Mouse (Mus musculus) liver, embryonic 16.5 days (tissue): ENCODE data around the gene Adgrg1. TPM values are rescaled to one million over a fixed set of nuclear protein-coding genes. Genes with fewer than 3 reads are reported as not detected.

Experiments
- ATAC-seq: fragments of 200-750 bp; cut with Nextera tagmentation; 2 replicates; pipeline ENCODE4 v1.8.0; 2017; ENCODE audit warnings: low read depth, mild to moderate bottlenecking, moderate number of reproducible peaks, moderate library complexity
- H3K27ac ChIP-seq: fragments of 300-500 bp; sonication (generic); 2 replicates; pipeline ENCODE4 v1.5.1; 2014; ENCODE audit warnings: mild to moderate bottlenecking, low read length
- H3K27me3 ChIP-seq: fragments of 300-500 bp; sonication (generic); 2 replicates; pipeline ENCODE4 v1.6.1; 2014; ENCODE audit warnings: low read depth, low read length, mixed read lengths; ENCODE audit not compliant: control insufficient read depth, insufficient read depth
- H3K36me3 ChIP-seq: fragments of 300-500 bp; sonication (generic); 2 replicates; pipeline ENCODE4 v1.6.1; 2014; ENCODE audit warnings: mild to moderate bottlenecking; ENCODE audit not compliant: control insufficient read depth, insufficient read depth
- H3K4me1 ChIP-seq: fragments of 300-500 bp; sonication (generic); 2 replicates; pipeline ENCODE4 v1.6.1; 2014; ENCODE audit warnings: low read depth, low read length, mixed read lengths; ENCODE audit not compliant: control insufficient read depth
- H3K4me2 ChIP-seq: fragments of 300-500 bp; sonication (generic); 2 replicates; pipeline ENCODE4 v1.6.1; 2014; ENCODE audit warnings: low read depth, low read length, mixed read lengths
- H3K4me3 ChIP-seq: fragments of 300-500 bp; sonication (generic); 2 replicates; pipeline ENCODE4 v1.5.1; 2014; ENCODE audit warnings: low read depth, mild to moderate bottlenecking, low read length
- H3K9ac ChIP-seq: fragments of 300-500 bp; sonication (generic); 2 replicates; pipeline ENCODE4 v1.6.1; 2014; ENCODE audit warnings: low read depth, low read length
- H3K9me3 ChIP-seq: fragments of 300-500 bp; sonication (generic); replicated peaks from 2 replicates; pipeline ENCODE4 v1.6.1; 2016; ENCODE audit warnings: low read length; ENCODE audit not compliant: control insufficient read depth
- WGBS: fragments of 180-500 bp; shearing (Covaris S2); extraction: QIAGEN DNeasy Blood & Tissue Kit; methylation state at CpG from one replicate; pipeline ENCODE4 v1.1.7; 2014; ENCODE audit not compliant: insufficient replicate concordance; 5-methylcytosine and 5-hydroxymethylcytosine counted together
- polyA plus RNA-seq: library from polyadenylated mRNA; unstranded; fragments of >200 nt; fragmentation: Nextera tagmentation; extraction: Ambion mirVana; gene quantifications from 2 replicates; pipeline ENCODE4 v1.2.1, GENCODE M21; 2015

The Adgrg1 gene
- polyA plus RNA-seq, 1 experiment from 2014 or later: 50.6 TPM

- Histone ChIP-seq H3K4me1 (peaks cover 83% of the 10 kb centered on the region), H3K4me3 (no peak overlapping the region), H3K27ac (peak overlapping the region; percentile 69; the same call in 1 of the 2 replicates), H3K36me3 (peaks cover 3% of the 10 kb centered on the region; the same call in 1 of the 2 replicates), H3K9ac (no peak overlapping the region), H3K4me2 (no peak overlapping the region; the same call in 1 of the 2 replicates), H3K9me3 (no peaks in the 10 kb centered on the region), H3K27me3 (no peaks in the 10 kb centered on the region)
- ATAC-seq: no peak
- 44% methylated on average over 11 of the region's 11 CpGs for WGBS
Observed at GRCm38 (mm10) chr8:94990598-94991453, 16.3 kb downstream of the Adgrg1 start.

GRCm38 (mm10) chr8:94991454-94991994 is 17.0 kb downstream of the Adgrg1 start:
- Histone ChIP-seq H3K4me1 (peaks cover 79% of the 10 kb centered on the region), H3K36me3 (peaks cover 3% of the 10 kb centered on the region; the same call in 1 of the 2 replicates)
- WGBS: 45% methylated on average over 9 of the region's 9 CpGs

GRCm38 (mm10) chr8:94992010-94992409 is 17.5 kb downstream of the Adgrg1 start:
- Histone ChIP-seq H3K36me3 (peaks cover 3% of the 10 kb centered on the region; the same call in 1 of the 2 replicates), H3K27ac (peak overlapping the region; percentile 69), H3K9me3 (no peaks in the 10 kb centered on the region), H3K4me3 (no peak overlapping the region), H3K27me3 (no peaks in the 10 kb centered on the region), H3K9ac (no peak overlapping the region; the same call in 1 of the 2 replicates), H3K4me1 (peaks cover 75% of the 10 kb centered on the region), H3K4me2 (no peak overlapping the region)
- 55% methylated on average over 4 of the region's 4 CpGs for WGBS
- ATAC-seq: no peak

More at GRCm38 (mm10) chr8:94991454-94991994, 17.0 kb downstream of the Adgrg1 start:
- H3K9ac ChIP-seq: no peak overlapping the region
- H3K4me2 ChIP-seq: no peak overlapping the region; the same call in 1 of the 2 replicates
- H3K27ac ChIP-seq: peak overlapping the region; percentile 69
- no peak overlapping the region for H3K4me3 ChIP-seq
- H3K9me3 ChIP-seq: no peaks in the 10 kb centered on the region
- no peaks in the 10 kb centered on the region for H3K27me3 ChIP-seq
- peak; percentile 57 for ATAC-seq

GRCm38 (mm10) chr8:94992534-94992933 is 18.0 kb downstream of the Adgrg1 start:
- Histone ChIP-seq H3K27me3 (no peaks in the 10 kb centered on the region), H3K4me3 (no peak overlapping the region), H3K9me3 (no peaks in the 10 kb centered on the region), H3K36me3 (peaks cover 3% of the 10 kb centered on the region; the same call in 1 of the 2 replicates), H3K27ac (peak overlapping the region; percentile 69; the same call in 1 of the 2 replicates), H3K4me2 (no peak overlapping the region), H3K4me1 (peaks cover 75% of the 10 kb centered on the region), H3K9ac (peak overlapping the region; percentile 9; the same call in 1 of the 2 replicates)
- 65% methylated on average over 5 of the region's 5 CpGs for WGBS
- no peak for ATAC-seq

- Histone ChIP-seq H3K9me3 (no peaks in the 10 kb centered on the region), H3K4me2 (no peak overlapping the region), H3K4me1 (peaks cover 75% of the 10 kb centered on the region), H3K27me3 (no peaks in the 10 kb centered on the region), H3K9ac (no peak overlapping the region), H3K4me3 (no peak overlapping the region), H3K36me3 (peaks cover 3% of the 10 kb centered on the region; the same call in 1 of the 2 replicates), H3K27ac (no peak overlapping the region)
- WGBS: 64% methylated on average over 9 of the region's 9 CpGs
- ATAC-seq: no peak
Observed at GRCm38 (mm10) chr8:94992996-94993724, 18.6 kb downstream of the Adgrg1 start.

GRCm38 (mm10) chr8:94994006-94994405 is 19.5 kb downstream of the Adgrg1 start:
- ATAC-seq: no peak
- no peak overlapping the region for H3K9ac ChIP-seq
- H3K4me3 ChIP-seq: no peak overlapping the region
- H3K4me1 ChIP-seq: peaks cover 74% of the 10 kb centered on the region
- peaks cover 3% of the 10 kb centered on the region; the same call in 1 of the 2 replicates for H3K36me3 ChIP-seq
- no peak overlapping the region for H3K4me2 ChIP-seq
- WGBS: 36% methylated on average over 14 of the region's 14 CpGs
- no peaks in the 10 kb centered on the region for H3K9me3 ChIP-seq
- H3K27me3 ChIP-seq: no peaks in the 10 kb centered on the region
- no peak overlapping the region for H3K27ac ChIP-seq

- no peak overlapping the region for H3K4me3 ChIP-seq
- H3K27ac ChIP-seq: no peak overlapping the region
- no peak for ATAC-seq
- H3K4me2 ChIP-seq: no peak overlapping the region
- H3K4me1 ChIP-seq: peaks cover 74% of the 10 kb centered on the region
- H3K36me3 ChIP-seq: peaks cover 3% of the 10 kb centered on the region; the same call in 1 of the 2 replicates
- no peaks in the 10 kb centered on the region for H3K9me3 ChIP-seq
- 68% methylated on average over 1 of the region's 1 CpGs for WGBS
- no peak overlapping the region for H3K9ac ChIP-seq
- no peaks in the 10 kb centered on the region for H3K27me3 ChIP-seq
Observed at GRCm38 (mm10) chr8:94994510-94994909, 20.0 kb downstream of the Adgrg1 start.

GRCm38 (mm10) chr8:94995336-94995893 is 20.9 kb downstream of the Adgrg1 start:
- no peaks in the 10 kb centered on the region for H3K27me3 ChIP-seq
- 54% methylated on average over 5 of the region's 5 CpGs for WGBS
- H3K27ac ChIP-seq: no peak overlapping the region
- no peak for ATAC-seq
- peak overlapping the region; percentile 16; the same call in 1 of the 2 replicates for H3K9ac ChIP-seq
- peaks cover 3% of the 10 kb centered on the region; the same call in 1 of the 2 replicates for H3K36me3 ChIP-seq
- H3K9me3 ChIP-seq: no peaks in the 10 kb centered on the region
- no peak overlapping the region for H3K4me3 ChIP-seq
- H3K4me2 ChIP-seq: no peak overlapping the region
- H3K4me1 ChIP-seq: peaks cover 73% of the 10 kb centered on the region
